Mouse (Mus musculus): ENCODE data around the gene Tgif1. TPM values are rescaled to one million over a fixed set of nuclear protein-coding genes. Genes with fewer than 3 reads are reported as not detected.
"Not testable (repeated sequence)": the region's sequence is repeated elsewhere in the genome, so short reads cannot be mapped to it uniquely, and the experiment has no call there.

Gene Tgif1
- total RNA-seq, 2 experiments from 2014 or later, result 2.6 to 4.6 TPM

- DNase-seq, result peak; percentile 39 to 44
Observed at GRCm38 (mm10) chr17:70844971-70845370, 8.4 kb downstream of the Tgif1 start.

- no peak for DNase-seq
Observed at GRCm38 (mm10) chr17:70843252-70843651, 10.1 kb downstream of the Tgif1 start.

- no peak for DNase-seq
Observed at GRCm38 (mm10) chr17:70838533-70838932, 14.8 kb downstream of the Tgif1 start.

- DNase-seq, result no peak
Observed at GRCm38 (mm10) chr17:70838031-70838430, 15.3 kb downstream of the Tgif1 start.

GRCm38 (mm10) chr17:70837474-70837873 lies 15.9 kb downstream of the Tgif1 start:
- not testable (repeated sequence) for DNase-seq

GRCm38 (mm10) chr17:70836820-70837219 lies 16.5 kb downstream of the Tgif1 start:
- no peak for DNase-seq

GRCm38 (mm10) chr17:70835071-70835790 lies 18.1 kb downstream of the Tgif1 start:
- peak in 1 of 2 experiments; percentile 29 for DNase-seq

GRCm38 (mm10) chr17:70834430-70834965 lies 18.8 kb downstream of the Tgif1 start:
- peak; percentile 31 to 48 for DNase-seq

GRCm38 (mm10) chr17:70832544-70832943 lies 20.8 kb downstream of the Tgif1 start:
- peak; percentile 65 to 85 for DNase-seq

- DNase-seq, result peak in 1 of 2 experiments; percentile 29
Observed at GRCm38 (mm10) chr17:70831591-70831990, 21.8 kb downstream of the Tgif1 start.

GRCm38 (mm10) chr17:70829943-70830715 lies 23.2 kb downstream of the Tgif1 start:
- no peak for DNase-seq

- peak in 1 of 2 experiments; percentile 18 for DNase-seq
Observed at GRCm38 (mm10) chr17:70829217-70829616, 24.1 kb downstream of the Tgif1 start.

- DNase-seq, result no peak
Observed at GRCm38 (mm10) chr17:70828569-70828968, 24.8 kb downstream of the Tgif1 start.

GRCm38 (mm10) chr17:70828180-70828528 lies 25.2 kb downstream of the Tgif1 start:
- no peak for DNase-seq

GRCm38 (mm10) chr17:70827463-70828179 lies 25.7 kb downstream of the Tgif1 start:
- not testable (repeated sequence) for DNase-seq

- DNase-seq, result no peak
Observed at GRCm38 (mm10) chr17:70826227-70826626, 27.1 kb downstream of the Tgif1 start.

- no peak for DNase-seq
Observed at GRCm38 (mm10) chr17:70823083-70823482, 30.3 kb downstream of the Tgif1 start.

GRCm38 (mm10) chr17:70817862-70818451 lies 35.4 kb downstream of the Tgif1 start:
- DNase-seq, result no peak

- no peak for DNase-seq
Observed at GRCm38 (mm10) chr17:70815001-70815400, 38.3 kb downstream of the Tgif1 start.

- DNase-seq, result no peak
Observed at GRCm38 (mm10) chr17:70810795-70811194, 42.6 kb downstream of the Tgif1 start.

GRCm38 (mm10) chr17:70809776-70810175 lies 43.6 kb downstream of the Tgif1 start:
- DNase-seq, result no peak

GRCm38 (mm10) chr17:70808837-70809236 lies 44.5 kb downstream of the Tgif1 start:
- no peak for DNase-seq

All from heart, adult 18-20 months (tissue).